ENCODE assay signal across 20 mouse cellular contexts in the genomic region with DNA sequence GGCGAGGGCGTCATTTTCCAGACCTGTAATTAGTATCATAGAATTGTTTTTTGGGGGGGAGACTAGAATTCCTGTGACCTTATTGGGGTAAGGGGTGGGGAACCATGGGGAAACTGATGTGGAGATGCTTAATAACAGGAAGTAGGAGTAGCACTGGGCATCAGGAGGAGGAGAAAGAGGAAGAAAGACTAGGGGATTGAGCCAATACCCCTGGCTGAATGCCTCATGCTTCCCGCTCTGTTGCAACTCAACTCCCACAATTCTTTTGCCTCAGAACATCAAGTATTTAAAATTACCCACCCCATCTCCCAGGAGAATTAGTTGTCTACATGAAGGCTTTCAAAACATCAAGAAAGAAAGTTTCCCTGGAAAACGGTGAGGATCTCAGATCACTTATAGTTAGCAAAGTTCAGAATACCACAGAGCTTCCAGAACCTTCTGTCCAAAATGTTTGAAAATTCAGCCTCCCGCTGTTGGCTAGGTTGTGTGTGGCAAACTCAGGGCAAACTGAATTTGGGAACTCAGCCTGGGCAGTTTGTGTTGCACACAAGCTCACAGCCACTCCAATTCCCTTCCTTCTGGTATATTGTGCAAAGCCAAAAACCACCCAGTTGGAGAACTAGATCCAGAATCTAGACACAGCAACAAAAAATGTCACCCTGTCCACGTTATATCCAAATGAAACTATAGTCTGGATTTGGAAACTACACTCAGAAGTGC.
A peak's percentile ranks its signal among the peaks of the same experiment; 100 is the strongest.
DNase-seq lines count a peak whose midpoint lies in the region; ATAC-seq and TF ChIP-seq lines count a peak whose summit lies in the region.
"Had no signal": no experiment of that assay in that cellular context is flagged by ENCODE, and none has a peak within 500 bp of the region (broad histone marks: within the 10 kb centered on the region; RNA-seq: fewer than 3 reads in every experiment).

No protein-coding gene starts in this region.

- TF ChIP-seq CTCF in layer of hippocampus, adult 2 months (conservative IDR thresholded peaks at IDR 0.05) = no peak

- peak; percentile 89 for ATAC-seq in granulocyte monocyte progenitor cell, adult 5-6 weeks (replicated peaks; ENCODE audit: poor library complexity, severe bottlenecking)
- peak; percentile 83 for ATAC-seq in megakaryocyte, adult 5-6 weeks (ENCODE audit: poor library complexity, severe bottlenecking)
- ATAC-seq: forebrain, embryonic 14.5 days; intestine, embryonic 15.5 days had no signal

- no peak overlapping the region for H3K4me3 ChIP-seq in layer of hippocampus, adult 2 months
- H3K4me3 ChIP-seq: embryonic facial prominence, embryonic 15.5 days; erythroblast, embryonic 14.5 days; forebrain, embryonic 10.5 days; hindbrain, embryonic 10.5 days; intestine, embryonic 15.5 days had no signal

- DNase-seq in heart, adult 11 months = peak; percentile 92
- DNase-seq in heart, postnatal 4 days = no peak
- no peak for DNase-seq in layer of hippocampus, adult 2 months (ENCODE audit: low spot score in 2 of 2)
- no peak for DNase-seq in layer of hippocampus, adult 9-11 months
- no peak for DNase-seq in frontal cortex, postnatal 36 days (ENCODE audit: low spot score in 2 of 2)
- DNase-seq: adrenal gland, adult 8-10 months; cerebellum, adult 11 months; cerebellum, adult 8-10 months; embryo, embryonic 11 days; gastrocnemius, postnatal 10 days; kidney, adult 18-20 months had no signal

- peak overlapping the region; percentile 28; the same call in 1 of the 2 replicates for H3K27ac ChIP-seq in layer of hippocampus, adult 2 months
- H3K27ac ChIP-seq: embryonic facial prominence, embryonic 15.5 days; forebrain, embryonic 10.5 days; hindbrain, embryonic 10.5 days; hindbrain, embryonic 14.5 days; intestine, embryonic 15.5 days had no signal
